Mouse (Mus musculus) adrenal gland, adult 18-20 months (tissue): ENCODE data around the gene Gart. TPM values are rescaled to one million over a fixed set of nuclear protein-coding genes. Genes with fewer than 3 reads are reported as not detected.

ENCODE experiments used
- DNase-seq, 2 experiments: peaks; one replicate each; pipeline ENCODE4 v3.0.0; 2021 to 2022; ENCODE audit warnings: low spot score in 2 of 2
- total RNA-seq, 2 experiments: library from RNA; stranded (reverse); gene quantifications; 1 replicate in 1 of 2; 2 replicates in 1 of 2; pipeline ENCODE4 v1.2.3; 2021

The Gart gene
- total RNA-seq, 2 experiments from 2014 or later = 86.9 to 108 TPM

- DNase-seq = no peak
These were observed 32.2 kb downstream of the Gart start for GRCm38 (mm10) chr16:91614552-91614951.

- DNase-seq = no peak
These were observed 34.2 kb downstream of the Gart start for GRCm38 (mm10) chr16:91612525-91612924.

- no peak for DNase-seq
These were observed 35.5 kb downstream of the Gart start for GRCm38 (mm10) chr16:91611248-91611647.

GRCm38 (mm10) chr16:91609501-91610245 is 37.1 kb downstream of the Gart start:
- DNase-seq = peak in 1 of 2 experiments; percentile 37

- no peak for DNase-seq
These were observed 39.8 kb downstream of the Gart start for GRCm38 (mm10) chr16:91606958-91607357.

GRCm38 (mm10) chr16:91605156-91605555 is 41.6 kb downstream of the Gart start:
- DNase-seq = no peak

GRCm38 (mm10) chr16:91601693-91602092 is 45.1 kb downstream of the Gart start:
- DNase-seq = no peak

- no peak for DNase-seq
These were observed 45.7 kb downstream of the Gart start for GRCm38 (mm10) chr16:91601081-91601480.

- no peak for DNase-seq
These were observed 47.5 kb downstream of the Gart start for GRCm38 (mm10) chr16:91599242-91599641.

GRCm38 (mm10) chr16:91597672-91598010 is 49.1 kb downstream of the Gart start, which contains the start of gene Tmem50b:
Tmem50b (minus strand) TSS chr16:91597800.
- peak; percentile 97 to 99 for DNase-seq

- DNase-seq = no peak
These were observed 49.7 kb downstream of the Gart start for GRCm38 (mm10) chr16:91596779-91597671.

GRCm38 (mm10) chr16:91596397-91596778 is 50.4 kb downstream of the Gart start:
- DNase-seq = no peak

GRCm38 (mm10) chr16:91595076-91595475 is 51.7 kb downstream of the Gart start:
- DNase-seq = no peak

GRCm38 (mm10) chr16:91593262-91593661 is 53.5 kb downstream of the Gart start:
- no peak for DNase-seq

- no peak for DNase-seq
These were observed 54.6 kb downstream of the Gart start for GRCm38 (mm10) chr16:91592162-91592561.

GRCm38 (mm10) chr16:91588703-91589102 is 58.0 kb downstream of the Gart start:
- no peak for DNase-seq

GRCm38 (mm10) chr16:91587730-91588453 is 58.9 kb downstream of the Gart start:
- no peak for DNase-seq

GRCm38 (mm10) chr16:91586244-91586643 is 60.5 kb downstream of the Gart start:
- DNase-seq = no peak

- DNase-seq = no peak
These were observed 61.1 kb downstream of the Gart start for GRCm38 (mm10) chr16:91585617-91586016.

GRCm38 (mm10) chr16:91582307-91582706 is 64.4 kb downstream of the Gart start:
- no peak for DNase-seq

GRCm38 (mm10) chr16:91578980-91579720 is 67.6 kb downstream of the Gart start:
- no peak for DNase-seq
